ENCODE assay signal across 10 mouse cellular contexts in the genomic region with DNA sequence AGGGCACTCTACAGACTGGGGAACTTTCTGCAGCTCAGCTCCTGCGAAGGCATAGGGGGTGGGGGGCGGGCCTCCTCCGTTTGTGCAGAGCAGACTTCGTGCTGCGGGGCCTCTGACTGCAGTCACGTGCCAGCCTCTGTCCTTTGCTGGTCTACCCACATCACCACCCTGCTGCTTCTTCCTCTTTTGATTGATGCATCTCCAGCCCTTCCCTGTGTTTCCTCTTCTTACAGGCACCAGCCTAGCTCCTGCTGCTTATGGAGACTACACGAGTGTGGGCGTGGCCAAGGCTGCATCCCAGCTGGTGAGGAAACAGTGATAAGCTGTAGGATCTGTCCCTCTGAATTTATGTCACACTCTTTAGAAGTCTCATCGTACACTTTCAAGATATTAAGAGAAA. TPM values are rescaled to one million over a fixed set of nuclear protein-coding genes. Genes with fewer than 3 reads are reported as not detected.
DNase-seq lines count a peak whose midpoint lies in the region; ATAC-seq and TF ChIP-seq lines count a peak whose summit lies in the region.
"Had no signal": no experiment of that assay in that cellular context is flagged by ENCODE, and none has a peak within 500 bp of the region (broad histone marks: within the 10 kb centered on the region; RNA-seq: fewer than 3 reads in every experiment).

No protein-coding gene starts in this region.

- no peak for TF ChIP-seq CTCF in layer of hippocampus, adult 2 months (conservative IDR thresholded peaks at IDR 0.05)

- H3K9me3 ChIP-seq in intestine, embryonic 16.5 days (ENCODE audit: control insufficient read depth, low read length) = no peaks in the 10 kb centered on the region
- H3K9me3 ChIP-seq: forebrain, embryonic 15.5 days had no signal

- no peak overlapping the region for H3K4me3 ChIP-seq in layer of hippocampus, adult 2 months
- no peak overlapping the region for H3K4me3 ChIP-seq in intestine, embryonic 16.5 days (ENCODE audit: low read length)
- H3K4me3 ChIP-seq: forebrain, embryonic 15.5 days had no signal

- no peaks in the 10 kb centered on the region for H3K27me3 ChIP-seq in intestine, embryonic 16.5 days (replicated peaks; ENCODE audit: control insufficient read depth, insufficient read depth, low read length)
- H3K27me3 ChIP-seq: forebrain, embryonic 15.5 days had no signal

- peak; percentile 48 for ATAC-seq in intestine, embryonic 16.5 days
- ATAC-seq in megakaryocyte-erythroid progenitor cell, adult 5-6 weeks (replicated peaks; ENCODE audit: low FRiP score, low TSS enrichment, poor library complexity, severe bottlenecking) = peak; percentile 74
- ATAC-seq: forebrain, embryonic 15.5 days had no signal

- H3K9ac ChIP-seq in intestine, embryonic 16.5 days (ENCODE audit: low read depth, low read length) = no peak overlapping the region
- H3K9ac ChIP-seq: forebrain, embryonic 15.5 days had no signal

- H3K27ac ChIP-seq in layer of hippocampus, adult 2 months = no peak overlapping the region
- H3K27ac ChIP-seq in intestine, embryonic 16.5 days (ENCODE audit: low read length) = no peak overlapping the region
- H3K27ac ChIP-seq: forebrain, embryonic 15.5 days had no signal

- no peaks in the 10 kb centered on the region for H3K4me1 ChIP-seq in intestine, embryonic 16.5 days (ENCODE audit: control insufficient read depth, insufficient read depth, low read length)
- H3K4me1 ChIP-seq: forebrain, embryonic 15.5 days had no signal

- peak; percentile 35 for DNase-seq in embryo, embryonic 10 days (ENCODE audit: low spot score)
- no peak for DNase-seq in embryo, embryonic 9.5 days (ENCODE audit: extremely low spot score)
- peak; percentile 6 to 12 for DNase-seq in layer of hippocampus, adult 2 months (ENCODE audit: low spot score in 2 of 2)
- no peak for DNase-seq in layer of hippocampus, postnatal 10 days (ENCODE audit: low spot score in 2 of 2)
- DNase-seq in spleen, adult 12 weeks (ENCODE audit: low spot score) = no peak
- no peak for DNase-seq in urinary bladder, postnatal 36 days (ENCODE audit: low spot score in 2 of 2)
- DNase-seq: cerebellum, adult 9-11 months had no signal

- 33% methylated on average over 9 of the region's 9 CpGs for WGBS in intestine, embryonic 16.5 days

- no peaks in the 10 kb centered on the region for H3K36me3 ChIP-seq in intestine, embryonic 16.5 days (ENCODE audit: control insufficient read depth, insufficient read depth, low read length)
- H3K36me3 ChIP-seq: forebrain, embryonic 15.5 days had no signal

- H3K4me2 ChIP-seq in intestine, embryonic 16.5 days (ENCODE audit: low read depth, low read length) = no peak overlapping the region
- H3K4me2 ChIP-seq: forebrain, embryonic 15.5 days had no signal

RNA-seq across cellular contexts. Expression of gene Lrmp, which starts 33.6 kb away (rescaled TPM):
- total RNA-seq in layer of hippocampus, adult 2 months (2021) = 1 to 10 TPM; 3.8 to 6.1 TPM
- 1 to 10 TPM; 1.8 to 2.6 TPM for total RNA-seq in layer of hippocampus, postnatal 10 days (2021)
- 4.3 and 4.9 TPM in 2 replicates for polyA plus RNA-seq in intestine, embryonic 16.5 days (2015; fragmentation: Nextera tagmentation; extraction: Ambion mirVana)
- total RNA-seq in megakaryocyte-erythroid progenitor cell, adult 5-6 weeks (2014; fragmentation: Nextera tagmentation) = 45.0 and 67.3 TPM in 2 replicates
- 45.7 and 47.6 TPM in 2 replicates for total RNA-seq in megakaryocyte-erythroid progenitor cell, adult 5-6 weeks (2017)

Comparison
In these comparisons a context has a peak if more than half of its experiments do, and no peak if none do; other contexts are left out.
1. DNase-seq: peak in embryo, embryonic 10 days (single experiment) and layer of hippocampus, adult 2 months (2 of 2); none in embryo, embryonic 9.5 days (single experiment), layer of hippocampus, postnatal 10 days (0 of 2), spleen, adult 12 weeks (single experiment) and urinary bladder, postnatal 36 days (0 of 2).
2. RNA of gene Lrmp, which starts 33.6 kb away (total RNA-seq): 45.0 to 67.3 TPM in megakaryocyte-erythroid progenitor cell, adult 5-6 weeks; 3.8 to 6.1 TPM in layer of hippocampus, adult 2 months and 1.8 to 2.6 TPM in layer of hippocampus, postnatal 10 days; every median in the first group is over 4 times any median in the second.